8 mouse cellular contexts compared by ENCODE assay signal in genomic region chr4:155991211-155991907, GRCm38 (mm10). TPM values are rescaled to one million over a fixed set of nuclear protein-coding genes. Genes with fewer than 3 reads are reported as not detected.
DNase-seq lines count a peak whose midpoint lies in the region; ATAC-seq lines count a peak whose summit lies in the region.

No protein-coding gene starts in this region.

- no peak for ATAC-seq in forebrain, embryonic 11.5 days (replicated peaks; ENCODE audit: low FRiP score)
- no peak for ATAC-seq in limb, embryonic 13.5 days (ENCODE audit: low FRiP score, low read depth)
- no peak for ATAC-seq in midbrain, embryonic 14.5 days (ENCODE audit: low FRiP score, low TSS enrichment)

- WGBS in forebrain, embryonic 11.5 days, result 92% methylated on average over 22 of the region's 22 CpGs
- WGBS in limb, embryonic 13.5 days, result 88% methylated on average over 22 of the region's 22 CpGs
- 87% methylated on average over 22 of the region's 22 CpGs for WGBS in midbrain, embryonic 14.5 days

- no peak overlapping the region; the same call in 1 of the 2 replicates for H3K27ac ChIP-seq in forebrain, embryonic 11.5 days (ENCODE audit: low read depth, low read length)
- peak overlapping the region; percentile 94; the same call in 1 of the 2 replicates for H3K27ac ChIP-seq in limb, embryonic 13.5 days
- peak overlapping the region; percentile 94 for H3K27ac ChIP-seq in midbrain, embryonic 14.5 days (replicated peaks; ENCODE audit: low read depth, low read length)

- H3K27me3 ChIP-seq in forebrain, embryonic 11.5 days (ENCODE audit: control insufficient read depth, insufficient read depth, low read length), result no peaks in the 10 kb centered on the region
- no peaks in the 10 kb centered on the region for H3K27me3 ChIP-seq in limb, embryonic 13.5 days
- H3K27me3 ChIP-seq in midbrain, embryonic 14.5 days (ENCODE audit: control insufficient read depth, insufficient read depth, low read length), result no peaks in the 10 kb centered on the region

- H3K9me3 ChIP-seq in forebrain, embryonic 11.5 days (ENCODE audit: control insufficient read depth, low read length), result no peaks in the 10 kb centered on the region
- H3K9me3 ChIP-seq in limb, embryonic 13.5 days, result no peaks in the 10 kb centered on the region
- no peaks in the 10 kb centered on the region for H3K9me3 ChIP-seq in midbrain, embryonic 14.5 days (ENCODE audit: control insufficient read depth, low read length)

- H3K4me1 ChIP-seq in forebrain, embryonic 11.5 days (replicated peaks; ENCODE audit: control insufficient read depth, insufficient read depth, low read length), result peaks cover 13% of the 10 kb centered on the region; the same call in 1 of the 2 replicates
- H3K4me1 ChIP-seq in limb, embryonic 13.5 days, result peaks cover 27% of the 10 kb centered on the region
- peaks cover 24% of the 10 kb centered on the region for H3K4me1 ChIP-seq in midbrain, embryonic 14.5 days (ENCODE audit: control insufficient read depth, insufficient read depth, low read length)

- peak overlapping the region; percentile 91 for H3K4me2 ChIP-seq in forebrain, embryonic 11.5 days (ENCODE audit: low read depth, low read length, severe bottlenecking)
- H3K4me2 ChIP-seq in limb, embryonic 13.5 days (replicated peaks), result peak overlapping the region; percentile 98
- peak overlapping the region; percentile 97 for H3K4me2 ChIP-seq in midbrain, embryonic 14.5 days (ENCODE audit: low read length)

- H3K36me3 ChIP-seq in forebrain, embryonic 11.5 days (ENCODE audit: control insufficient read depth, insufficient read depth, low read length), result no peaks in the 10 kb centered on the region
- H3K36me3 ChIP-seq in limb, embryonic 13.5 days, result peaks cover 20% of the 10 kb centered on the region
- peaks cover 6% of the 10 kb centered on the region for H3K36me3 ChIP-seq in midbrain, embryonic 14.5 days (ENCODE audit: control insufficient read depth, insufficient read depth, low read length)

- DNase-seq in embryo, embryonic 9.5 days (ENCODE audit: extremely low spot score), result peak; percentile 7
- no peak for DNase-seq in embryo, embryonic 11 days
- DNase-seq in A20 (ENCODE audit: low read depth, low spot score), result peak; percentile 14
- DNase-seq in forebrain, embryonic 11.5 days (ENCODE audit: low spot score), result no peak
- DNase-seq in midbrain, embryonic 14.5 days, result no peak
- DNase-seq in thymus, postnatal 4 days, result no peak
- no peak for DNase-seq in right cerebral cortex, postnatal 36 days (ENCODE audit: low spot score in 2 of 2)

- peak overlapping the region; percentile 89 for H3K4me3 ChIP-seq in forebrain, embryonic 11.5 days (ENCODE audit: low read depth, low read length)
- peak overlapping the region; percentile 84 for H3K4me3 ChIP-seq in limb, embryonic 13.5 days
- H3K4me3 ChIP-seq in midbrain, embryonic 14.5 days (replicated peaks; ENCODE audit: low read depth, low read length), result peak overlapping the region; percentile 80

- peak overlapping the region; percentile 78 for H3K9ac ChIP-seq in forebrain, embryonic 11.5 days (ENCODE audit: low read length)
- peak overlapping the region; percentile 83 for H3K9ac ChIP-seq in limb, embryonic 13.5 days
- H3K9ac ChIP-seq in midbrain, embryonic 14.5 days (replicated peaks; ENCODE audit: low read length), result peak overlapping the region; percentile 68

RNA-seq across cellular contexts. Expression of gene B3galt6, which starts 1.1 kb away (rescaled TPM):
- 16.3 and 20.4 TPM in 2 replicates for polyA plus RNA-seq in forebrain, embryonic 11.5 days (2014; fragmentation: Nextera tagmentation; extraction: Ambion mirVana)
- polyA plus RNA-seq in limb, embryonic 13.5 days (2015; fragmentation: Nextera tagmentation; extraction: Ambion mirVana), result 16.8 and 17.3 TPM in 2 replicates
- polyA plus RNA-seq in midbrain, embryonic 14.5 days (2014; fragmentation: Nextera tagmentation; extraction: Ambion mirVana), result 36.3 and 38.7 TPM in 2 replicates

RNA-seq across cellular contexts. Expression of gene Sdf4, which starts 1.3 kb away (rescaled TPM):
- 117 and 121 TPM in 2 replicates for polyA plus RNA-seq in forebrain, embryonic 11.5 days (2014; fragmentation: Nextera tagmentation; extraction: Ambion mirVana)
- polyA plus RNA-seq in limb, embryonic 13.5 days (2015; fragmentation: Nextera tagmentation; extraction: Ambion mirVana), result 160 and 166 TPM in 2 replicates
- 105 and 112 TPM in 2 replicates for polyA plus RNA-seq in midbrain, embryonic 14.5 days (2014; fragmentation: Nextera tagmentation; extraction: Ambion mirVana)

RNA-seq across cellular contexts. Expression of gene Tnfrsf4, which starts 22.3 kb away (rescaled TPM):
- 0.53 and 0.75 TPM in 2 replicates for polyA plus RNA-seq in forebrain, embryonic 11.5 days (2014; fragmentation: Nextera tagmentation; extraction: Ambion mirVana)
- polyA plus RNA-seq in limb, embryonic 13.5 days (2015; fragmentation: Nextera tagmentation; extraction: Ambion mirVana), result 0.80 and 0.85 TPM in 2 replicates
- 0.47 and 0.49 TPM in 2 replicates for polyA plus RNA-seq in midbrain, embryonic 14.5 days (2014; fragmentation: Nextera tagmentation; extraction: Ambion mirVana)

RNA-seq across cellular contexts. Expression of gene C1qtnf12, which starts 29.2 kb away (rescaled TPM):
- polyA plus RNA-seq in forebrain, embryonic 11.5 days (2014; fragmentation: Nextera tagmentation; extraction: Ambion mirVana), result 17.6 and 21.1 TPM in 2 replicates
- polyA plus RNA-seq in limb, embryonic 13.5 days (2015; fragmentation: Nextera tagmentation; extraction: Ambion mirVana), result 32.0 and 35.0 TPM in 2 replicates
- 7.1 and 8.3 TPM in 2 replicates for polyA plus RNA-seq in midbrain, embryonic 14.5 days (2014; fragmentation: Nextera tagmentation; extraction: Ambion mirVana)

RNA-seq across cellular contexts. Expression of gene Tnfrsf18, which starts 34.6 kb away (rescaled TPM):
- polyA plus RNA-seq in forebrain, embryonic 11.5 days (2014; fragmentation: Nextera tagmentation; extraction: Ambion mirVana), result 1.1 and 1.9 TPM in 2 replicates
- 2.8 and 2.9 TPM in 2 replicates for polyA plus RNA-seq in limb, embryonic 13.5 days (2015; fragmentation: Nextera tagmentation; extraction: Ambion mirVana)
- 1.4 and 2.4 TPM in 2 replicates for polyA plus RNA-seq in midbrain, embryonic 14.5 days (2014; fragmentation: Nextera tagmentation; extraction: Ambion mirVana)

Comparison
In these comparisons a context has a peak if more than half of its experiments do, and no peak if none do; other contexts are left out.
1. DNase-seq: peak in embryo, embryonic 9.5 days (single experiment) and A20 (single experiment); none in embryo, embryonic 11 days (single experiment), forebrain, embryonic 11.5 days (single experiment), midbrain, embryonic 14.5 days (single experiment), thymus, postnatal 4 days (single experiment) and right cerebral cortex, postnatal 36 days (0 of 2).
2. Peak in every context shown above with its lines, with median percentiles within 50 percentile points of each other: H3K4me2 ChIP-seq, H3K4me3 ChIP-seq and H3K9ac ChIP-seq.